Mouse (Mus musculus) cerebellum, postnatal 14 days (tissue): Measurements from ENCODE around the gene Map3k5.
"Not testable (repeated sequence)": the region's sequence is repeated elsewhere in the genome, so short reads cannot be mapped to it uniquely, and the experiment has no call there.

Experiments used
- DNase-seq, 2 experiments: peaks; one replicate each; pipeline ENCODE4 v3.0.0; 2021; ENCODE audit warnings: mixed read lengths in 2 of 2

Map3k5 gene

DNA sequence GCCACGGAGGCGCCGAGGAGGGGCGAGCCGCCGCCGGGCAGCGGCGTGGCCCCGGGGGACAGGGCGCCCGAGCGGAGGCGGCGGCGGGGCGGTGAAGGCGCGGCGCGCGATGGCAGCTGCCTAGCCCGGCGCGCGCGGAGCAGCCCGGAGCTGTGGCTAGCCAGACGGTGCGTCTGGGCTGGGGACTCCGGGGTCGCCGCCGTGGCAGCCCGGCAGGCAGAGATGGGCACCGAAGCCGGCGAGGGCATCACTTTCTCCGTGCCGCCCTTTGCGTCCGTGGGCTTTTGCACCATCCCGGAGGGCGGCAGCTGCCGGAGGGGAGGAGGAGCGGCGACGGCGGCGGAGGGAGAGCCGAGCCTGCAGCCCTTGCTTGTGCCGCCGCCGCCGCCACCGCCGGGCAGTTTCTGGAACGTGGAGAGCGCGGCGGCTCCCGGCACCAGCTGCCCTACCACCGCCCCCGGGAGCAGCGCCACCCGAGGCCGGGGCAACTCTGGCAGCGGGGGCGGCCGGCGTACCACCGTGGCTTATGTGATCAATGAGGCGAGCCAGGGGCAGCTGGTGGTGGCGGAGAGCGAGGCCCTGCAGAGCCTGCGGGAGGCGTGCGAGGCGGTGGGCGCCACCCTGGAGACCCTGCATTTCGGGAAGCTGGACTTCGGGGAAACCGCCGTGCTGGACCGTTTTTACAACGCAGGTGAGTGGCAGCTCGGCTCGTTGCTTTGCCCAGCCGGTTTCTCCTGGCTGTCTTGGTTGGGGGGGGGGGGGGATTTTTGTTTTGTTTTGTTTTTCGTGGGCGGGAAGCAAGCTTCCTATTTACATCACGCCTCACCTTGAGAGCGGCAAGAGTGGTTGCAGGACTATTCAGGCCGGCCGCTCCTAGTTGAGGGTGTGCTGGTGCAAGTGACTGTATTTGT is at the start of gene Map3k5:
Gene Map3k5, plus strand, starts transcription at position 89 of the 911 bp plus-strand sequence.
- peak; percentile 76 to 78 for DNase-seq

DNA sequence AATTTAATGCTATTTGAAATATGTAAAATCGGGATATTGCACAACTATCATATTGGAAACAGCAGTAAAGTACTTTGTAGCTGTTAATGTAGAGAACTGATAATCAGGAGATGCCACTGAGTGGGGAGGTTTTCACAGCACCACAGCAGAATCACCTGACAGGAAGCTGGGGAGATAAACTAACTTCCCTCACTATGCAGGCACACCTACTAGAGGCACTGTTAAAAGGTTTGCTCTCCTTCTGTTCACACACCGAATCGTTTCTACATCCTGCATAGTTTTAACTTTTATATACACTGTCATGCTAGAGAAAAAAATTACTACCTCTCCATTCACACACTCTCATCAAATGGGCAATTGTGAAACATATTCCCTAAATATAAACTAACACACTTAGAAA is 48.0 kb upstream of the Map3k5 start:
- no peak for DNase-seq

DNA sequence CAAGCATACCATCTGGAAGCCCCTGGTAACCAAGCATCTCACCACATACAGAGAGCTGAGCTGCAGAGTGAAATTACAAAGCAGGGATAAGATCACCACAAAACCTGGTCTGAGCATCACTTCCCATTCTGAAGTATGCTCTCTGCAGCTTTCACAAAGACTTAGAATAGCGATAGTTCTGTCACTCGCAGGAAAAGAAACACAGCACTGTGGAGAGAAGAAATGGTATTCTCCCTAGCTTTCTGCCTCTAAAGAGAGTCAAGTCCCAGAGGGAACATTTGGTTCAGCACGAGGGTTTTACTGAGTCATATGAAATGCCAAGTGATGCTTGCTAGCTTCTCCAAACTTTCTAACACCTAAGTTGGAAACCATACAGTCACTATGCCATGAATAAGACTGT is 44.4 kb upstream of the Map3k5 start:
- no peak for DNase-seq

DNA sequence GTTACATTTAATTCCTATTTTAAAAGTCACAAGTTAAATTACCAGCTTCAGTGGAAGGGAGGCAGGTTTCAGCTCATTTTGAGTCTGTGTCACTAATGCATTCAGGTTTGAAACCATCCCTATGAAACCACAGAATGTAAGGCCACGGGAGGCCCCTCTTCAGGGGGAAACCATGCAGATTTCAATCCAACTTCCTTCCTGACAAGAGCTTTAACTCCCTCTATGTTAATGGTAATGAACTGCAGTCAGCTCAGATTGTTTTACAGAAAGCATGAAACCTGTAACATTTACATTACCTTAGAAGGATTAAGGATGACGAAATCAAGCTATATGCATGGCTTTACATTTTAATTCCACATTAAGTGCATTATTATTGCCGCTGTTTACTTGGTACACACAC is 42.6 kb upstream of the Map3k5 start:
- DNase-seq, result no peak

DNA sequence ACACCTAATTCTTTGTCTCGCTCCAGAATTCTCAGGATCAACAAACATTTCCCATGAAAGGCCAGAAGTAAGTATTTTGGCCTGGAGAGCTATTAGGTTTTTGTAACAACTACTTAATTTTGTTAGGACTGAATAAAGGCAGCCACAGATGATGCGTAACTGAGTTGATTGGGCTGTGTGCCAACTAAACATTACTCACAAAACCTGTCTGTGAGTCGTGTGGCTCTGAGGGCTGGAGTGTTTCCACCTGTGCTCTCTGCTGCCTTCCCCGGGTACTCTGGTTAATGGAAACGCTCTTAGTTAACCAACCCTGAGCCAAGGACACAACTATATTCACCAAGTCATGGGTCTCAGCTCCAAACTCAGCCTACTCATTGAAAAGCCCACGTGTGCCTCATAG is 41.1 kb upstream of the Map3k5 start:
- DNase-seq, result no peak

DNA sequence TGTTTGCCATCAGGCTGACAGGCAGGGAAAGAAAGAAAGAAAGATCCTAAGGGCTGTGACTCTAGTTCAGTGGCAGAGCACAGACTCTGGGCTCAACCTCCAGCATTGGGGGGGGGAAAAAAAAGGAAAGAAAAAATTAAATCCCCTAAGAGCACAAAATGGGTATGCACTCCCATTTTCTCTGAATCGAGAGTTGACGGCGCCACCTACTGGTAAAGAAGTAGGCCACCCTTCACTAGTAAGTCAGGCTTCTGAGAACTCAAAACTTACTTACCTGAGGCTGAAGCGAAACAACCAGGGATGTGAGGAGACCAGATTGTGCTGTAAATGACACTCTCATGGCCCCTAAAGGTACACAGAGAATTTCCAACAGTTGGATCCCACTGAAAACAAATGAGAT is 40.3 kb upstream of the Map3k5 start:
- peak; percentile 64 to 74 for DNase-seq

DNA sequence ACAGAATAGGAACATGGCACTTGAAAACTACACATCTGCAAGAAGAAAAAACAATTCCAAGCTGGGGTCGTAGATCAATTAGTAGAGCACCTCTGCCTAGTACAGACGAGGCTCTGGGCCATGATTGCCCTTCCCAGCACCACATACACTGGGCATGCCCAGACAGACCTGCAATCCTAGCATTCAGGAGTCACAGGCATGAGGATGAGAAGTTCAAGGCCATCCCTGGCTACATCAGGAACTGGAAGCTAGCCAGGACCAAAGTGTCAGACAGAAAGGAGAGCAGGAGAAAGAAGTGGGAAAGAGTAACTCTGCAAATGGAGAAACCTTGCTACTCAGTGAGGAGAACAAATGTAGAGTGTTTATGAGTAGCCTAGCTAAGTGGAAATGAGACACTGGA is 34.1 kb upstream of the Map3k5 start:
- no peak for DNase-seq

DNA sequence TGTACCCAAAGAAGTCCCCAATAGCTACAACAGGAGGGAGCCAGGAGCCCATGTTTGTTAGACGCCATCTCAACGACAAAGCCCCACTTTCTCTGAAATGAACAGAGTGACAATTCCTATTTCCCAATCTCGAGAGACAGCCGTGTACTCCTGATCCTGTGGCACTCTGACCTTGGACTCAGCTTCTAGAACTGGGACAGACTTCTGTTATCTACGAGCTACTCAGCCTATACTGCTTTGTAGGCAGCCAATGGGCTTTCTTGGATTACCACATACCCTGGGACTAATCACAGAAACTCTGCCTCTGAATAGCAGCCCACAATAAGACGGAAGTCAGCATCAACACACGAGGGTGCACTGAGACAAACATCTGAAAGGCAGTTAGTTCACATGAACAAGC is 32.3 kb upstream of the Map3k5 start:
- no peak for DNase-seq

DNA sequence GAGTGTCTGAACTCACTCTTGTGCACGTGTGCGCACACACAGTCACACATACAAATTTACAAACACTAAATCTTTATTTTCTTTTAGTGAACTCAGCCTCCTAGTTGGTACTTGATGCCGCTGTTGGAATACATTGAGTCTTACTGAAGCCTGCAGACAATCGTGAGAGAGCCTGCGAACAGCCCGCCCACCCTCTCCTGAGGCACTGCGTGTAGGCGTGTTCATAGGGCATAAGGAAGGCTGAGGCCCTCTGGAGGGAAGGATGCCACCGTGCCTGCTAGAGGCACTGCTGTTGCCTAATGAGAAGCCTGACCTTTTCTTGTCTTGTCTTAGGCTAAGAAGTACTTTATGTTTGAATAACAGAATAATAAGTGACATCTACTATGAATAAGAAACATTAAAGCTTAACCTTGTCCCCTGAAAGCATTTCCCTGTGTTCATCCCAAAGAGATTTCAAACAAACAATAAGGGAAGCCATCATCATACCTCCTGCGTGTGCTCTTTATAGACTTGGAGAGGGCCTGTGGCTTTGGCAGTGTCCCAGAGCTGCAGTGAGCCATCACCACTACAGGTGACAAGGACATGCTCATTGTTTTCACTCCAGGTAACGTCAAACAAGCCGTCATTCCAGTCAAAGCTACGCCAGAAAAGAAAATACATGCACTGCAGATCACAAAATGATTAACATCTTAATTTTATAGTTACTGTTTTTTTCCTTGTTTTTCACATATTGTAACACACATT is 30.0 kb upstream of the Map3k5 start:
- peak; percentile 52 to 59 for DNase-seq

DNA sequence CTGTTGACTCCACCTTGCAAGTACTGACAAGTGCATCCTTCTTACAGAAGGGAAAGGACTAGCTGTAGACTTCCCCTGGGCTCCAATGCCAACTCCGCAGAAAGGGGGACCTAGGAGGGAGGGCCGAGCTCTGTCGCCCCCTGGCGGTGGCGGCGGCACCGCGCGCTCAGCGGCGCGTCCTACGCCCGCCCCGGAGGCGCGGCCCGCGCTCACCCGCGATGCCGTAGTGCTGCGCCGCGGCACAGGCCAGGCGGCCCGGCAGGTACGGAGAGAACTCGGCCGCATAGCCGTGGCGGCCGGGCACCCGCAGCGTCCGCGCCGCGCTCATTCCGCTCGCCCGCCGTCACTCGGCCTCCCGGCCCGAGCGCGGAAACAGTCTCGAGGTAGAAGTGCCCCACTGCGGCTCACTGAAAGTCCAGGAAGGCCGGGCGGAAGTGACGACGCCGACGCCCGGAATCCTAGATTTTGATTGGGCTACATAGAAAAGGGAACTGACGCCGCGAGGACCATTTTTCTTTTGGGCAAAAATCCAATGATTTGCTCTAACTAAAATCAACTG is 26.9 kb upstream of the Map3k5 start, which contains the start of gene Pex7:
Gene Pex7, minus strand, starts transcription at position 444 of the 559 bp plus-strand sequence.
- DNase-seq, result peak; percentile 95 to 96

DNA sequence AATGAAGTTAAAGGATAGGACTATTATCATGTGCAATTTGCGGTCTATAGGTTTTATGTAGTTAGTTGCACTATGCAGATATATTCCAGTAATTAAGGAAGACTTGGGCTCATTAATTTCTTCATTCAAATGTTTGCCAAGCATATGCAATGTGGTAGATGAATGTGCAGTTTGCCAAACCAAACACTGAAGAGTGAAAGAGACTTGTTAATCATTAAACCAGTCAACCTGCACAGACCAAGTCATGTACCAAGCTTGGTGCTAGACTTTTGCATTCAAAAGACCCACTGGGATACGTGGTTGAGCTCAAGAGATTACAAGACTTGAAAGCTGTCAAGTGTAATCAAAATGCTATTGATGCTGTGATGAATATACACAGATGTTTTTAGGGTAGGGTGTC is 26.2 kb upstream of the Map3k5 start:
- DNase-seq, result no peak

DNA sequence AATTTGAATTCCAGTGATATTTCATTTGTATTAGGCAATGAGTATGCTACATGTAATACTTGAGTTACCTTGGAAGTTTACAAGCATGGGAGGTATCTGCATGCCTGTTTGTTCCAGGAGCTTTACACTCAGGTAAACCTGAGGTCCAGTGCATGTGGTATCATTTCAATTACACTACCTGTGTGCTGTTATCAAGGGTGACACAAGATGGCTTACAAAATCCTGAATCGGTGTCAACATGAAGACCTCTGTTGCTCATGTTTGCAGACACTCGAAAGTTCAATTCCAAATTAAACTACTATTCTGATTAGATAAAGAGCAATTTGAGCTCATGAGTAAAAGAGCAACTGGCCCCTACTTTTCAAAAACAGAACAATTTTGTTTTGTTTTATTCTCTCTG is 23.8 kb upstream of the Map3k5 start:
- no peak for DNase-seq

DNA sequence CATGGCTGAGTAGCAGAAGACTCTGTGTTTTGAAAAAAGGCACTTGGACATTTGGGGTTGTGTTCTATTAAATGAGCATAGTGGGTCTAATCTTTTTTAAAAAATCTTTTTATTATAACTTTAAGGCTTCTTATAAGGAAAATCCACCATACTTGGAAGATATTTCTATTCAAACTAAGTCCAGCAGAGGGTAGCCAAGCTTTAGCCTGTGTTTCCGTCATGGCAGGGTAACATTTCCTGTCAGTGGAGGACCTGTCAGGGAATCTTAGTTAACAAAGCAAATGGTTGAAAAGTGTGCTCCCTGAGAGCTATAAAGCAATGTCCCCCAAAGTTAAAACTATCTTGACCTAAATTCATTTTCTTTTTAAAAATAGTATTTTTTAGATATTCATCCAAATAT is 22.7 kb upstream of the Map3k5 start:
- no peak for DNase-seq

DNA sequence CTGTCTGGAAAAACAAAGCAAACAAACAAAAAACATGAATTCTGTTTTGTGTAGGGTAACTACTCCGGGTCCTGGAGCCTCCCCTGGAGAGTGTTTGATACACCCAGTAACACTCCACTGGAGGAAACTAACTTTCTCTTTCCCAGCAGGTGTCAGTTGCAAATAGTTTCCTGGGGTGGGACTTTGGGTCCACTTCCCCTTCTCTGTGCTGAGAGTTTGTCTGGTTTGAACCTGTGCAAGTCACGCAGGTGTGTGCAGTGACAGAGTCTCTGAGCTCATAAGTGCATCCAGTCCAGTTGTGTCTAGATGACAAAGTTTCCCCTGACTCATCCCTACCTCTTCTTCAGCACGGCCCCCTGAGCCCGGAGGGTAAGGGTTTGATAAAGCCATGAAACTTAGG is 20.5 kb upstream of the Map3k5 start:
- DNase-seq, result no peak

DNA sequence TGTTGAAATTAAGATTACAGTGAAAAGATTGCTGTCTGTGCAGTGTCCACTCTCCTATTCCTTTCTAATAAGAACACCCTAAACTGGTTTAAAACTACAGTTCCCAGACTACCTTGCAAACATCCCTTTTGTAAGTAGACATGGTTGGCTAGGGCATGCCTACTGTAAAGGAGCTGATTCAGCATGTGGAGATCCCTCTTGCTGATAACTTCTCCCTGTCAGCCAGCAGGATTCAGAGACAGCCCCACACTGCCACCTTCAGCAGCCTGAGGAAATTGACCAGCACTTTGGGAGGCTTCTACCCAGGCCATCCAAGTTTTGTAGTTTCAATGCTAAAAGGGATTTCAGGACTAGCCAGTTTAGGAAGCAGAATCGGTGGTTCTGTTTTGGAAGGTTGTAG is 19.0 kb upstream of the Map3k5 start:
- peak; percentile 77 to 79 for DNase-seq

DNA sequence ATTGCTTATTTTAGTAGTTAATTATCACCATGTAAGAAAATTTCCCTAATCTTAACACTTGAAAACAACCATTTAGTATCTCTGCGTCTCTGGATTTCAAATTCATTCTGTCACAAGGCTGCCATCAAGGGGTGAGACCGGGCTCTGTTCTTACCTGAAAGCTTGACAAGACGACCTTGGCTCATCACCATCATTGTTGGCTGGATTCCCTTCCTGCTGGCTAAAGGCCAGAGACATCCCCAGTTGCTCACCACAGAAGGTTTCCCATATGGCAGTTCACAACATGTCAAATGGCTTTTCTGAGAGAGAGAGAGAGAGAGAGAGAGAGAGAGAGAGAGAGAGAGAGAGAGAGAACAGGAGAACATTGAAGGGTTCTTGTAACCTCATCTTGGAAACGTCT is 11.9 kb upstream of the Map3k5 start:
- peak; percentile 100 for DNase-seq

DNA sequence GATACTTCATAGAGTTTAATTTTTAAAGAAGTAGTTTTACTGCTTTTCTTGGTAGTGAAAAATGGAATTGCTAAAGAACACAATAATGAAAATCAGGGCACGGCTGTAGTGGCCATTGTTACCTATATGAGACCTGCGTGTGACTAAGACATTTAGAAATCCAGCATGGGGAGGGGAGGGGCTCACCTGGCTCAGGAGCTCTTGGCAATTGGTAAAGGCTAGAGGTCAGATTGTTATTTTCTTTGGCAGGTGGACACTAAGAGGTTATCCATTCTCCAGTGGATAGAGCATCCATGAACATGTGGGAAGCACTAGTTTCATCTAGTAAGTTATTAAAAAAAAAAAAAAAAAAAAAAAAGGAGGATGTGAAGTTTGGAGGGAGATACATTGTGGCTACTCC is 10.0 kb upstream of the Map3k5 start:
- no peak for DNase-seq

DNA sequence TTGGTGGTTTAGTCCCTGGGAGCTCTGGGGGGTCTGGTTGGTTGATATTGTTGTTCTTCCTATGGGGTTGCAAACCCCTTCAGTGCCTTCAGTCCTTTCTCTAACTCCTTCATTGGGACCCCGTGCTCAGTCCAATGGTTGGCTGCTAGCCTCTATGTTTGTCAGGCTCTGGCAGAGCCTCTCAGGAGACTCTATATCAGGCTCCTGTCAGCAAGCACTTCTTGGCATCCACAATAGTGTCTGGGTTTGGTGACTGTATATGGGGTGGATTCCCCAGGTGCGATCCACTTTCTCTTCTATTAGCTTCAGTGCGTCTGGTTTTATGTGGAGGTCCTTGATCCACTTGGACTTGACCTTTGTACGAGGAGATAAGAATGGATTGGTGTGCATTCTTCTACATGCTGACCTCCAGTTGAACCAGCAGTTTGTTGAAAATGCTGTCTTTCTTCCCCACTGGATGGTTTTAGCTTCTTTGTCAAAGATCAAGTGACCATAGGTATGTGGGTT is 7.8 kb upstream of the Map3k5 start:
- not testable (repeated sequence) for DNase-seq

DNA sequence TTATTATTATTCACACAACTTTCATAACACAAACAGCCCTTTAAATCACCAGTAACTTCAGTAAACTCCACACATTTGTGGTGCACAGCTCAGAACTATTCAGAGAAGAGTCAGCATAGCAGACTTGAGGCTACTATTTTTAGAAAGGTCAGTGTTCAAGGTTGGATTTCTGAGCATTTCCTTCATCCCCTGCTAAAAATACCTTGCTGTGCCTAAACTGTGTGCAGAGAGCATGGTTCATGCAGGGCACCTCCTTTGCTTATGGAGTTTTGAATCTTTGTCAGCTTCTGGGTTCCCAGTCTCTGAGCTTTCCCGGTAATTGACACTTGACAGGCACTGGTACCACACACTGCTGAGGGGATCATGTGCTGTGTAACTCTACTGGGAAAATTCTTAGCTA is 6.1 kb upstream of the Map3k5 start:
- DNase-seq, result no peak

DNA sequence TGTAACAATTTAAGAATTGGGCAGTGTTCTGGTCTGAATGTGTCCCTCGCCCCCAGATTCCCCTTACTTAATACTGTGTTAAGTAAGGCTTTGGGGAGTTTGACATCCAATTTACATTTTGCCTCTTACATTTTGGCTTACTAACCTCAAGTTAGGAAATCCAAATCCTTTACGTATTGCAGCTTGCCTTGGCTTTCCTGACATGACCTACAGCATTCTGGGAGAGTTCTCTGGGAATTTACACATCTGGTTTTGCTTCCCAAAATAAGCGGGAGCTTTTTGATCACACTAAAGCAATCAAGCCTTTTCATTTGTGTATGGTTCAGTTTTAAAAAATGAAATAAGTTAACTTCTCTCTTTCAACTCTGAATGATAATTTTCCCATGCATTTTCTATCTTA is 1.3 kb upstream of the Map3k5 start:
- no peak for DNase-seq

DNA sequence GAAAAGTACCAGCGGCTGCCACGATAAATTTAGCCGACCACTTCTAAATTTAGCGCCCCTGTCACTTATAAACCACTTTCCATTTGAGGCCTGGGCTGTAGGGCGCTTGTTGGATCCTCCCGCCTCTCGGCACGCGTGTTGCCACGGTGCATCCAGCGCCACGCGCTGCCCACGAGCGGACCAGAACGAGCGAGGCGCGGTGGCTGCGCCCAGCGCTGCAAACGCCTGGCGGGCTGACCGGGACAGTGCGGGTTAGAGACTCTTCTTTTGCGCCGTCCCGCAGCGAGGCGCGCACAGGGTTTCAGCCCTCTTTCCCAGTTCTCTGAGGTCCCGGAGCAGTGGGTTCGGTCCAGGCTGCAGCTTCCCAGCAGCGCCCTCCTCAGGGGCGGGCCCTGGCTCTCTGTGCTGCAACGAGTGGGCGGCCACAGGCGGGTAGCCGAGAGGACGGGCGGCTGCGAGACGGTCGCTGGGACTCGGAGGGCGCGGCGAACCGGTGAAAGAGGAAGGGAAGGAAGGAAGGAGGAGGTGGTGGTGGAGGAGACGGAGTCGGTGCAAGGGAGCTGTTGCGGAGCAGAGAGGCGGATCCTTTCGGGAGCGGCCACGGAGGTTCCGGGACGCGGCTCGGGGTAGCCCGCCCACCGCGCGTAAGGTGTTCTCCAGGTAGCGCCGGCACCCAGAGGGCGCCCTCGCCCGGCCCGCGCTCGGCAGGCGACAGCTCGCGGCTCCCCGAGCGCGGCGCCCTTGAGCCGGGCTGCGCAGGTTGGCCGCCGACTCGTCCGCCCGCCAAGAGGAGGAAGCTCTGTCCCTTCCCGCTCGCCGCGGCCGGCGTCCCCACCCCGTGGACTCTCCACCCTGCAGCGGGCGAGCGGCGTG is 525 bp upstream of the Map3k5 start:
- DNase-seq, result peak; percentile 77 to 89

DNA sequence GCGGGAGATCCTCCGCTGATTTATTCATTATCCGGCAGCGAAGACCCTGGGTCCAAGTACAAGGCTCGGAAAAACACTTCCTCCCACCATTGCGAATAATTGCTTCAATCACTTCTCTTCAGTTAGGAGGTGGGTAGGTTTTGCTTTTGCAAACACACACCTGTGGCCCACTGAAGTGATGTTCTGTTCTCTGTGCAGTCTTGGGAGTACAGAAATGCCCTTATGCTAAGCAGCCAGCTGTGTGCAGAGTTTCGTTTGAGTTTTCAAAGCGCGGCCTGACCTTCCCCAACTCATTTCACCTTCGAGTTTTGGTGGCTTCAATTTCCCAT is 987 bp downstream of the Map3k5 start:
- DNase-seq, result peak in 1 of 2 experiments; percentile 38
